Mouse (Mus musculus) layer of hippocampus, postnatal 25 days (tissue): ENCODE data around the gene Eif3d. TPM values are rescaled to one million over a fixed set of nuclear protein-coding genes. Genes with fewer than 3 reads are reported as not detected.
"Not testable (repeated sequence)": the region's sequence is repeated elsewhere in the genome, so short reads cannot be mapped to it uniquely, and the experiment has no call there.

Source experiments
- DNase-seq, 2 experiments: peaks; one replicate each; pipeline ENCODE4 v3.0.0; 2022; ENCODE audit warnings: mixed read lengths in 2 of 2, low spot score in 1 of 2; ENCODE audit errors: extremely low spot score in 1 of 2
- total RNA-seq, 2 experiments: library from RNA; stranded (reverse); gene quantifications; 2 replicates each; pipeline ENCODE4 v1.2.3; 2021

Gene Eif3d
- total RNA-seq = 100 to 1,000 TPM in 1 of 2 experiments, 10 to 100 TPM in 1; 91.1 to 109 TPM

DNA sequence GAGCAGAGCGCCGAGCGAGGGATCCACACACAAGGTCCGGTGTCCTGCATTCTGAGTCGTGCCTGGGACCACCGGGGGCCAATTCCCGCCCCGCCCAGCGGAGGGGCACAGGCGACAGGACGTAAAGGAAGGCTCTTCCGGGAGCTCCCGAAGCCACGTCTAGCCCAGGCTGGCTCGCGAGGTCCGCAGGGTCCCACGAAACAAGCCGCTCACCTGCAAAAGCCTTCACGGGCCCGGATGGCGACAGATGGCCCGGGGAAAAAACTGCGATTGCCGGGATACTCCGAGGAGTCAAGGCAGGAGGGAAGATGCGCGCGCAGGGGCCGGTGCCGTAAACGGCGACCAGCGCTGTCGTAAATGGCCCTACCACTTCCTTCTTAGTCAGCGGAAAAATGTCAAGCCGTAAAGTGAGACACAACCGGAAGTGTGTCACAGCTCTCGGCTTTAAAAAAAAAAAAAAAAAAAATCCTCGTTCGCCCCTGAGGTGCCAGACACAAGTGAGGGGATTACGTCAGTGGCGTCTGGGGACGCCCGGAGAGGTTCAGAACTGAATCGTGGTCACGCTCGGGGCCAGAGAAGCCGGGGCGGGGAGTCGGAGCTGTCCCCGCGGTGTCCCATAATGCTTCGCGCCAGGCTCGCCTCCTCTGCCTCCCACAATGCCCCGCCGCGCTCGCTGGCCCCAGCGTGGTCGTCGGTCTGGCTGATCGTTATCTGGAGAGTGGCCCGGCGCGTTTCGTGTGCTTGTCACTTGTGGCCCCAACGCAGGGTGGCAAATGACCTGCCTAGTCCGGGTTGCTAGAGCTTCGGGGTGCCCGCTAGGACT, at the start of gene Eif3d:
Eif3d (minus strand) TSS at position 344 of the 823 bp plus-strand sequence.
- peak; percentile 97 to 99 for DNase-seq

DNA sequence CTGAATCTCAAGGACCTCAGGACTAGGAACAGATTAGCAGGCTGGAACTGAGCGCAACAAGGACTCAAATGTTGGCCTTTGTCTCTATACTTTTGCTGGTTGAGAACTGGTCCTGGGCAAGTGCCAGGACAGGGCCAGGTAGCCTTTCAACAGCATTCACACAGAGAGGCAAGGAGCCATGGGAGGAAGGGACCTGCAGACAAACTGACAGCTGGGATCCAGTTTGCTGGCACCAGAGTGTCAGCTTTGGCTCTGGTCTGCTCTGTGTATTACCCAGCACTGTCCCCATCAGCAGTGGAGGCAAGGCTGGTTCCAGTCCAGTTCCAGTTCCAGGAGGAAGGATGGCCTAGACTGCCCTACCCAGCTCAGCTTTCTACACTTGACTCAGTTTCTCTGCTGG, 43.4 kb upstream of the Eif3d start:
- DNase-seq = no peak

DNA sequence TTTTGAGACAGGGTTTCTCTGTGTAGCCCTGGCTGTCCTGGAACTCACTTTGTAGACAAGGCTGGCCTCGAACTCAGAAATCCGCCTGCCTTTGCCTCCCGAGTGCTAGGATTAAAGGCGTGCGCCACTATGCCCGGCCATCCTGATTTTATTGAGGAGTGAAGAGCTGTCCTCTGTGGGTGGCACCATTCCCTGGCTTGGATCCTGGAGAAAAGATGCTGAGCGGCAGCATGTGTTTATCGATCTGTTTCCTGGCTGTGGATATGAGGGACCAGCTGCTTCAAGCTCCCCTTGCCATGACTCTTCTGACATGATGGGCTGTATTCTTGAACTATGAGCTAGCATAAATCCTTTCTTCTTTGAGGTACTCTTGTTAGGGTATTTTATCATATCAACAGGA, 37.6 kb upstream of the Eif3d start:
- not testable (repeated sequence) for DNase-seq

DNA sequence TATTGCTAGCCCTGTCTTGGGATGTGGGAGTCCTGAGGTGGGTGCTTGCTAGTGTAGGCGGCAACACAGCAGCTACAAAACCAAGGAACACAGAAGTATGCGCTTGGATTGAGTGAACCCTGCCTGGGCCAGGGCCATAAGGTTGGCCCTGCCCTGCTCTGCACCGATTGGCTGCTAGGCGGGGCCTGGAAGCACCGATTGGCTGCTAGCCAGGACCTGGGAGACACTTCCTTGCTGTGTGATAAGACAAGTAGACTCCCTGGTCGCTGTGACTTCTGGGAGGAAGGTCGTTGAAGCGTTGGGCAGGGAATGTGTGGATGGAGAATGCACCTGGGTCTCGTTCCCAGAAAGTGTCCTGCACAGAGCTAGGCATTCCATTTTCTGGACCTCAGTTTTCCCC, 33.3 kb upstream of the Eif3d start:
- no peak for DNase-seq

DNA sequence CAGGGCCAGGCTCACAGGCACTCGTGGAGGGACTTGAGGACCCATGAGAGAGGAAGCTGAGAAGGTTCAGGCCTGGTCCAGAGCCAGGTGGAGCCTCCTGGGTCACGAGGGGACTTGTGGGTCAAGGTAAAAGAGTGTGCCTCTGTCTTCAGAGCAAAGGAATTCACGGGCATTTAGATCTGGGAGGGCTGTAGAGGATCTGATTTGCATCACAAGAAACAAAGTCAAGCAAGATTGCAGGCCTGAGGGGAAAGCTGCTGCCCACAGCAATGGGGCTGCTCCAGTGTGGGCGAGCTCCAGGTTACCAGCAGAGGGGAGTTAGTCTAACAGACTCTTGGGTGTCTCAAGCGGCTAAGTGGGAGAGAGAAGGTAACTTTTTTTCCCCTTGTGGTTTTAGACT, 30.8 kb upstream of the Eif3d start:
- DNase-seq = no peak

DNA sequence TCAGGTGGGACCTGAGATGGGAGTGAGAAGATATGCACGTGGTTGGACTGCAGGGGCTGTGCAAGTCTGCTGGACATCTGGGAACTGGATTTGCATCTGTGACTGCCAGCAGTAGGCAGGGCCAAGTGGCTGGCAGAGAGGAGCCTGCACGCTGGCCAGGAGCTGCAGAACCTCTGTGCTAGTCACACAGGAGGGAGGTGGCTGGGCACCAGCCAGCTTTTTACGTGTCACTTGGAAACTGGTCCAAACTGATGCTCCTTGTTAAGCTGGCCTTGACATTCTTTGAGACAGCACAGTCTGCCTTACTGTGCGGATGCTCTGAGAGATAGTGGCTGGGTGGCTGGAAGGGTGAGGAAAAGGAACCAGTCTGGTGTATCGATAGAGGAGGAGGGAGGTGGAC, 17.9 kb upstream of the Eif3d start:
- DNase-seq = no peak

DNA sequence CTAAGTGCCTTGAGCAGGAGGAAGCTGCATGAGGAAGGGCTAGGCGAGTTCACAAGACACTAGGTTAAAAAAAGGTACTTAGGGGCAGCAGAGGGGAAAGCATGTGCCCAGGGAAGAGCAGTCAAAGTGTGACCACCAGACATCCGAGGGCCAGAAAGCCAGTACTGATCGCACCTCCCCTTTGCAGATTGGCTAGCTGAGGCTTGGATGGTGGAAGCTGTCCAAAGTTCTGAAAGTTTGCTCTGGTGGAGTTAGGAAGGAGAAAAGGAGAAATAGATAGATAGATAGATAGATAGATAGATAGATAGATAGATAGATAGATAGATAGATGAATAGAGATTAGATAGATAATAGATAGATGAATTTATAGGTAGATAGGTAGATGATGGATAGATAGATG, 12.8 kb upstream of the Eif3d start:
- DNase-seq = no peak

DNA sequence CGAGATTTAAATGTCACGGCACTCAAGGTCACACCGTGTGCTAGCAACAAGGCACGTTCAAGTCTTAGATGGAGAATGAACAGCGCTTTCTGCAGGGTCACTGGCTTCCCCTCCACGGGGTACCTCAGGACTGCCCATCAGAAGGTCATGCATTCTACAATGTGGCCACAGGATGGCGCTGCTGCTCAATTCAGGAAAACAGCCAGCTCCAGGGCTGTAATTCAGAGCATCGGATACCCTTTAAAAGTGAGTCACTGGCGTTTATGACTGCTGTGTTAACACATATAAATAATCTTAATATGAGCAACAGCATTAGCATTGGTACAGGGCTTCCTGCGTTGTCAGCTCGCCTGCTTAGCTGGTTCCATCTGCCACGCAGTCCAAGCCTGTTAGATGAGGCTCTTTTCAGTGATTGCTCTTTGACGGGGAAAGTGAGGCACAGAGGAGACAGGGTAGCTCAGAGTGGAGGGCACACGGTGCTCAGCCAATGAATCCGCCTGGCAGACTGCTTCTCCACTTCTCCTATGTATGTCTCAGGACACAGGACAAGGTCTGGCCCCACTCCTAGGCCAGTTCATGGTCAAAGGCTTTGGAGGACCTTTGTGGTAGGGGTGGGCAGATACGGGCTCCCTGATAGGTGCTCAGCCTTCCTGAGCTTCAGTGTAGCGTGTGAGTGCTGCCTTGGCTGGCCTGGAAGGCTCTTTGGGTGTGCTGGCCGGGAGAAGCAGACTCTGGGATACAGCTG, 11.8 kb upstream of the Eif3d start:
- DNase-seq = peak; percentile 80 to 93

DNA sequence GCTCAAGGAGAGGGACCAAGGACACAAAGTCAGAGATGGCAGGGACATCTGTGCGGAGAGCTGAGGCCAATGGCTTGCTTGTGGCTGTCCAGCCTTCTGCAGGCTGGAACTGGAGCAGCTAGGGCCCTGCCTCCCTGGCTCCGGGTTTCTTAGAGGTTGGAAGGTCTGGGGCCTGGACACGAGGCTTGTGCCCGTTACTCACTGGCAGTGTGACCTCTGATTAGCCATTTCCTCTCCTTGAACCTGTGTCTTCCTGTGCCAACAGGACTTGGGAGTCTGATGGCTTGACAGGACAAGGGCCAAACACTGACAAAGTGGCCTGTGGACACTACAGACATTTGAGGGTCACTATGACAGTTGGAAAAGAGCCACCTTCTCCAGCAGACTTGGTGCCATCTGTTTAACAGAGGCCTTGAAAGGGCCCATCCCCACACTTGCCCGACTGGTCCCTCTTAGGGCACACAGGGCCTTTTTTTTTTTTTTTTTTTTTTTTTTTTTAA, 10.6 kb upstream of the Eif3d start:
- DNase-seq = no peak

DNA sequence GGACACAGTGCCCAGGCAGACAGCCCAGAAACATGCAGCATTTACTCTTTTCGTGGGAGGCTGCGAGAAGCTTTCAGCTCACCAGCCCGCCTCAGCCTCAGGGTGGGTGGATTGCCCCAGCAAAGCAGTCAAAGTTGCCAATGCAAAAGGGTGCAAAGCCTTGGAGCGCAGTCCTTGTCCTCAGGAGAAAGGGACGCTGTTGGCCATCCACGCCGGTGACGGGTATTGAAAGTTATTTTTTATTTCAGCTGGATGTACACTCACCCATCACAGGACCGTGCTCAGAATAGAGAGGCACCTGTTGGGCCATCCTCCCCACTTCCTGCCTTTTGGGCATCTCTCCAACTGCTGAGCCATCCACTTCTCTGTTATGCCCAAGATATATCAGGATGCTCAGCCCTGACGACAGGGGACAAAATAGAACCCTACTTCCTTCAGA, 8.8 kb upstream of the Eif3d start:
- no peak for DNase-seq

DNA sequence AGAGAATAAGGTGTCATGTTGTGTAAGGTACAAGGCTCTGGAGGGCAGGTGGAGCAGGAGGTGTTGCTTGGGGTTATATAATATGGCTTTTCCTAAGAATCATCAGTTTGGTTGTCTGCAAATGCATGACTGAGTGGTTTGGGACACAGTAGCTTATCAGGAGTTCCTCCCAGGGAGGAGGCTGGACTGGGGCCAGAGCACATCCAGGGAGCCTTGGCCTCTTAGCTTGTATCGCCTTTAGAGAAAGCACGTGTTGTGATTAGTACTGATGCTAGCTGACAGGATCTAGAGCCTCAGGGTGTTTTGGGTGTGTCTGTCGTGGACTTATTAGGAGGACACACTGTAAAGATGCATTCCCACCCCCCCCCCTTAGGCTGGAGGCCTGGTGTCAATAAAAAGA, 7.0 kb upstream of the Eif3d start:
- no peak for DNase-seq

DNA sequence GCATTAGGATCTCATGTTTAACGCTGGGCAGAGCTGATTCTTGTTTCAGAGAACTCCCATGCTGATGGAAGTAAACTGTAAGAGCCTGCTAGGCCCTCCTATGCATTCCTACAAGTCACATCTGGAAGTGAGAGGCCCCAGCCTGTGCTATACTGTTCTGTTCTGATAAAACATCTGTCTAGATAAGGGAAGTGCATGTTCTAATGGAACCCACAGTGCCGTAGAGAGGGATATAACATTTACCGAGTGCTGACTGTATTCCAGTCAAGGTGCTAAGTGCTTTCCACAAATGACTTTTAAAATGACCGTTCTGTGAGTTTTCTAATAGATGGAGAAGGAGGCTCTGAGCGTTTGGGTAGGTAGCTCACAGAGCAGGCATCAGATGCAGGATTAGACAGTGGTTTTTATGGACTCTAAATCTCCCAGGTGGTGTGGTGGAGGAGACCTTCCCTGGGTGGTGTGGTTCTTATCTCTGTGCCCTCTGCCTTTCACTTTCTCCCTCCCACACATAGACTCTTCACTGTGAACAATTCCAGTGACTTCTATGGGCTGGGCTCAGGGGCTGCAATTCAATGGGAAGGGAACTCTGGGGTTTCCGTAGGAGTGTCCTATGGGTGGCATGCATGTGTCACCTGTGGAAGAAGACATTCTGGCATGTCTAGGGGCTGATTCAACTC, 3.7 kb upstream of the Eif3d start:
- no peak for DNase-seq

DNA sequence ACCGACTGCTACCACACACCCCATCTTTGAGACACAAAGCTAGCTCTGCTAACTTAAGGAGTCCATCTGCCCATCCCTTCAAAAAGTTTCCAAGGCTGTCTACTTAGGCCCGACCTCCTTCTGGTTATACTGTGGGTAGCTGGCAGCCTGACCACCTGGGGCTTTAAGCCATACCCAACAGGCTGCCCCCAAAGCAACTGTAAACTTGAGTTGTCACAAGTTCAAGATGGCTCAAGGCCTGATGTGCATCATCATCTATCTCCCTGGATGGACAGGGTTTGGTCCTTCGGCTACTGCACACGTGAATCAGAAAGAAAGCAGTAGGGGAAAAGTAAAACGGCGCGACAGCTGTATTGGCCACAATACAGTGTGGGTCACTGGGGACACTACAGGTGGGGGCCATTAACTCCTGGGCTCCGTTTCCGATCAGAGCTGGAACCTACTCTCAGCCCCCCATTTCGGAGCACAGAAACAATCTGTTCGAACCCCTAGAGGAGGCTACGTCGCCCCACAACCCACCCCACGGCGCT, 608 bp downstream of the Eif3d start:
- no peak for DNase-seq

DNA sequence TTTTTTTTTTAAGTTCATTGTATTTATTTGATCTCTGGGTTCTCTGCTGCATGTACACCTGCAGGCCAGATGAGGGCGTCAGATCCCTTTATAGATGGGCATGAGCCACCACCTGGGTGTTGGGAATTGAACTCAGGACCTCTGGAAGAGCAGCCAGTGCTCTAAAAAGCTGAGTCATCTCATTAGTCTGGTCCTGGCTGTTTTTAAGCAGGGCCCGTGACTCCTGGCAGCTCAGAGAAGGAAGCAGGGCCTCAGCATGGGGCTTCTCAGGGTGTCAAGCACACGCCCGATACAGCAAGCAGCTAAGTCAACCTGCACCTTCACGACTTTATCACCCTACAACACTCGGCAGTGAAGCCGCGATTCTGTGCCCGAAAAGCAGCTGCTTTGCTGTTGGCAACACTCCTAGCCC, 5.5 kb downstream of the Eif3d start:
- DNase-seq = no peak

DNA sequence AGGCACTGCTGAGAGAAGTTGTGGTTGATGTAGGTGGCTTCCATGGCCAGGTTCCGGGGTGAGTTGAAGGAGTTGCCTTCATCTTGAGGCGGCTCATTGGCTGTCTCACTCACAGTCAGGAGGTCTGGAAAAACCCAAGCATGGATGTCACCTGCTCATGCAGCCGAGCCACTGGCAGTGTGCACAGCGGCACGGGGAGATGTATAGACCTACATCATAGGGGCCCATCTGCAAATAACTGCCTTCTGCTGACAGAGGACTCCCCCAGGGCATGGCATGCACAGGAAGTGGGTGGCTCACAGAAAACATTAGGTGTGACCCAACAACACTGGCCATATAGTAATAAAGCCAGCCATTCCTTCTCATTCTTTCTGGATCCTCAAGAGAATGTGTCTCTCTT, 8.2 kb downstream of the Eif3d start:
- no peak for DNase-seq

DNA sequence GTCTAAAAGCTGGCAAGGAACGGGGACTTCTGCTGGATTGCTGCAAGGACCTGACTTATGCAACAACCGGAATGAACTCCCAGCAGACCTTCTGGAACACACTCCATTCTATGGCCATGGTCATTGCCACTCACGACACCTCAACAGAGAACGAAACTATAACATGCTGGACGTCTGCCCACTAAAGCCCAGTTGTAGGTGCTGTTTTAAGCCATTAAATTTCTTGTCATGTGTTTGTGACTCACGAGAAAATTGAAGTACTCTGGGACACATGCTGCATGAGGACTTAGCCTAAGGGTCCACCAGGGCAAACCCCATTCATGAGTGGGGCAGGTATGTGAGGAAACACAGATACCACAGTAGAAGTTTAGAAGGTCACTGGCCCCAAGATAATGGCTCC, 9.9 kb downstream of the Eif3d start:
- no peak for DNase-seq

DNA sequence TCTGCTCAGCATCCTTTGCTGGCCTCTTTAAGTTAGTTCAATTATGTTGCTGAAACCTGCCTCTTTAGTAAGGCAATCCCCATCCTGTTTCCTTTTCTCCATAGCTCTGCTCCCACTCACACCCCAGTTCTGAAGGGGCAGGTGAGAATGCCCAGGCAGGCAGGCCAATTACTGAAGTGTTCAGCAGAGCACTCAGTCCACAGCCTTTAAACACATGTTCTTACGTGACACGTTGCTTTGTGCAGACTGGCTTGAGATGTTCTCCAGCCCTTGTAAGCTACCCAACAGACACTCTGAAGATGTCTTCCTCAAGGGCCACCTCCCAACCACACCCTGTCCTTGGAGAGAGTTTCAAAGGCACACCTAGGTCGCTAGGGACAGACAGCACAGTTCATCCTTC, 12.5 kb downstream of the Eif3d start:
- no peak for DNase-seq

DNA sequence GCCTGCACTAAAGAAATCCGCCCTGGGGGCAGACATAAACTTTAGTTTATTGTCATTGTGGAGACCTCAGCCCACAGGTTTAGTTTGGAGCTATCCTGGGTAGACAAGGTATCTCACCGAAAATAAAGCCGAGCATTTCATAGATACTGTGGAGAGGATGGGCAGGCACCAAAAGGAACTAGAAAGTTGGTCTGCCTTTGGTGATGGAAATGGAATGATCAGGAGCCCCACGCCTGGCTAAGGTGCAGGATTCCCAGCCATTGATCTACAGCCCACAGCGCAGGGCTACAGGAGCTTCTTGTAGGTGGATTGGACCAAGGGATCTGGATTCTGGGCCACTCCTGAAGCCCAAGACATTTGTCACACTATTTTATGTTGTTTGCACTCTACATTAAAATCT, 13.0 kb downstream of the Eif3d start:
- no peak for DNase-seq

DNA sequence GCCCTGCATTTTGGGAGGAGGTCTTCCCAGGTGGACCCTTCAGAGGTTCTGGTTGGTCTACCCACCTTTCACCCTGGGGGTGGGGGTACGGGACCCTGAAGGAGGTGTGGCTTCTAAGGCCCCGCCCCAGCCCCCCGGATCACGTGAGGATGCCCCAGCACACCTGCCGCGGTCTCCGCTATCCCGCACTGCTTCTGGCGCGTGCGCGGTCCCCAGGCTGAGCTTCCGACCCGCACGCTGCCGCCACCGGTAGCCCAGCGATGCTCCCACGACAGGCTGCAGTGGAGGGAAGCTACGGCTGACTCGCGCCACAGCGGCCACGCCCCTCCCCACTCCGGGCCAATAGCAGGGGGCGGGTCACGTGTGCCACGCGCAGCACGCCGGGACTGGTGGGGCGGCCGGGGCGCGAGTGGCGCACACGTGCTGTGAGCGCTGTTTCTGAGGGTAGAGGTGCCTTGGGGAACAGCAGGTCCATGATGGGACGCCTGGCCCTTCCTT, 14.2 kb downstream of the Eif3d start, which contains the start of gene Foxred2:
Foxred2 (minus strand) TSS at position 319 of the 498 bp plus-strand sequence.
- peak; percentile 67 to 73 for DNase-seq
